9 mouse cellular contexts compared by ENCODE assay signal in the genomic region with DNA sequence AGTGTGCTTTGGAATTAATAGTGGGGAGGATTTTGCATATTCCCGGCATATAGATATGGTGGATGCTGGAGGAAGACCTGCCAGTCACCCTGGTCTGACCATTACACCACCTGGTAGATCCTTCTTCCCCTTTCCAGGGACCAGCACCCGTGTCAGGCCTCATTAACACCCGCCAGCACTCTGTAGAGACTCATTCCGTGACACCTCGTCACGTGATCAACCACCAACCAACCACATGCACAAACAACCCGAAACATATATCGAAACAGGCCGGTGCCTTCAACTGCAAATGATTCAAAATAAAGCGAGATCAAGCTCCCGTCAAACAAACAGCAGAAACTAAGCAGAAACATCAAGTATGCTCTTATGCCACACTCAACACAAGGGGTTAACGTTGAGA.
"Had no signal": no experiment of that assay in that cellular context is flagged by ENCODE, and none has a peak within 500 bp of the region (broad histone marks: within the 10 kb centered on the region; RNA-seq: fewer than 3 reads in every experiment).

No protein-coding gene starts in this region.

- ATAC-seq: liver, postnatal 0 days; lung, postnatal 0 days; midbrain, embryonic 13.5 days; midbrain, embryonic 15.5 days had no signal

- DNase-seq: liver, postnatal 0 days; lung, adult 2 months; right cerebral cortex, postnatal 14 days; thymus, adult 18-20 months; thymus, postnatal 14 days; thymus, postnatal 36 days had no signal
